Mouse (Mus musculus): Measurements from ENCODE around the gene Cul5. TPM values are rescaled to one million over a fixed set of nuclear protein-coding genes. Genes with fewer than 3 reads are reported as not detected.

Gene Cul5
- polyA plus RNA-seq, 1 experiment from 2014 or later, result 33.1 TPM

- no peak overlapping the region for H3K4me3 ChIP-seq (ENCODE audit: low read length)
- no peak overlapping the region for H3K27ac ChIP-seq (ENCODE audit: low read length)
- H3K9me3 ChIP-seq (ENCODE audit: low read length), result no peaks in the 10 kb centered on the region
- no peaks in the 10 kb centered on the region for H3K36me3 ChIP-seq (ENCODE audit: insufficient read depth, low read length)
- no peaks in the 10 kb centered on the region for H3K27me3 ChIP-seq (ENCODE audit: insufficient read depth, low read length)
- no peak overlapping the region for H3K4me2 ChIP-seq (replicated peaks; ENCODE audit: low read depth, low read length)
- WGBS, result 71% methylated on average over 4 of the region's 4 CpGs
- H3K4me1 ChIP-seq (ENCODE audit: insufficient read depth, low read length), result no peaks in the 10 kb centered on the region
- H3K9ac ChIP-seq (replicated peaks; ENCODE audit: low read length), result no peak overlapping the region
- ATAC-seq (ENCODE audit: low FRiP score, low TSS enrichment), result no peak
These were observed 7.1 kb upstream of the Cul5 start for GRCm38 (mm10) chr9:53676921-53677320.

- Histone ChIP-seq H3K9ac (replicated peaks; ENCODE audit: low read length) (no peak overlapping the region), H3K9me3 (ENCODE audit: low read length) (no peaks in the 10 kb centered on the region), H3K4me3 (ENCODE audit: low read length) (no peak overlapping the region), H3K4me1 (ENCODE audit: insufficient read depth, low read length) (no peaks in the 10 kb centered on the region), H3K36me3 (ENCODE audit: insufficient read depth, low read length) (no peaks in the 10 kb centered on the region), H3K4me2 (replicated peaks; ENCODE audit: low read depth, low read length) (no peak overlapping the region), H3K27me3 (ENCODE audit: insufficient read depth, low read length) (no peaks in the 10 kb centered on the region), H3K27ac (ENCODE audit: low read length) (no peak overlapping the region)
- ATAC-seq (ENCODE audit: low FRiP score, low TSS enrichment), result no peak
- 13% methylated on average over 3 of the region's 3 CpGs for WGBS
These were observed 3.8 kb upstream of the Cul5 start for GRCm38 (mm10) chr9:53673571-53673970.

GRCm38 (mm10) chr9:53667020-53667669 lies 2.7 kb downstream of the Cul5 start:
- peak; percentile 98 for ATAC-seq (ENCODE audit: low FRiP score, low TSS enrichment)
- Histone ChIP-seq H3K9ac (replicated peaks; ENCODE audit: low read length) (peak overlapping the region; percentile 98), H3K4me3 (ENCODE audit: low read length) (peak overlapping the region; percentile 93), H3K27ac (ENCODE audit: low read length) (peak overlapping the region; percentile 97), H3K27me3 (ENCODE audit: insufficient read depth, low read length) (no peaks in the 10 kb centered on the region), H3K36me3 (ENCODE audit: insufficient read depth, low read length) (no peaks in the 10 kb centered on the region), H3K4me1 (ENCODE audit: insufficient read depth, low read length) (peaks cover 21% of the 10 kb centered on the region), H3K4me2 (replicated peaks; ENCODE audit: low read depth, low read length) (peak overlapping the region; percentile 59), H3K9me3 (ENCODE audit: low read length) (no peaks in the 10 kb centered on the region)
- WGBS, result under 1% methylated on average over 72 of the region's 74 CpGs

GRCm38 (mm10) chr9:53666665-53667019 lies 3.2 kb downstream of the Cul5 start:
- Histone ChIP-seq H3K9ac (replicated peaks; ENCODE audit: low read length) (peak overlapping the region; percentile 98), H3K27ac (ENCODE audit: low read length) (peak overlapping the region; percentile 97), H3K4me3 (ENCODE audit: low read length) (peak overlapping the region; percentile 93), H3K4me1 (ENCODE audit: insufficient read depth, low read length) (peaks cover 21% of the 10 kb centered on the region), H3K9me3 (ENCODE audit: low read length) (no peaks in the 10 kb centered on the region), H3K27me3 (ENCODE audit: insufficient read depth, low read length) (no peaks in the 10 kb centered on the region), H3K4me2 (replicated peaks; ENCODE audit: low read depth, low read length) (peak overlapping the region; percentile 59), H3K36me3 (ENCODE audit: insufficient read depth, low read length) (no peaks in the 10 kb centered on the region)
- ATAC-seq (ENCODE audit: low FRiP score, low TSS enrichment), result no peak
- 0% methylated on average over 28 of the region's 28 CpGs for WGBS

- Histone ChIP-seq H3K4me2 (replicated peaks; ENCODE audit: low read depth, low read length) (peak overlapping the region; percentile 59), H3K27ac (ENCODE audit: low read length) (no peak overlapping the region), H3K4me3 (ENCODE audit: low read length) (no peak overlapping the region), H3K27me3 (ENCODE audit: insufficient read depth, low read length) (no peaks in the 10 kb centered on the region), H3K36me3 (ENCODE audit: insufficient read depth, low read length) (no peaks in the 10 kb centered on the region), H3K9ac (replicated peaks; ENCODE audit: low read length) (no peak overlapping the region), H3K4me1 (ENCODE audit: insufficient read depth, low read length) (peaks cover 21% of the 10 kb centered on the region), H3K9me3 (ENCODE audit: low read length) (no peaks in the 10 kb centered on the region)
- no peak for ATAC-seq (ENCODE audit: low FRiP score, low TSS enrichment)
These were observed 4.4 kb downstream of the Cul5 start for GRCm38 (mm10) chr9:53665428-53665827.

- H3K9ac ChIP-seq (replicated peaks; ENCODE audit: low read length), result no peak overlapping the region
- WGBS, result 78% methylated on average over 2 of the region's 2 CpGs
- no peaks in the 10 kb centered on the region for H3K9me3 ChIP-seq (ENCODE audit: low read length)
- ATAC-seq (ENCODE audit: low FRiP score, low TSS enrichment), result no peak
- H3K27ac ChIP-seq (ENCODE audit: low read length), result no peak overlapping the region
- no peak overlapping the region for H3K4me2 ChIP-seq (replicated peaks; ENCODE audit: low read depth, low read length)
- H3K27me3 ChIP-seq (ENCODE audit: insufficient read depth, low read length), result no peaks in the 10 kb centered on the region
- H3K4me3 ChIP-seq (ENCODE audit: low read length), result no peak overlapping the region
- H3K4me1 ChIP-seq (ENCODE audit: insufficient read depth, low read length), result peaks cover 21% of the 10 kb centered on the region
- H3K36me3 ChIP-seq (ENCODE audit: insufficient read depth, low read length), result no peaks in the 10 kb centered on the region
These were observed 5.0 kb downstream of the Cul5 start for GRCm38 (mm10) chr9:53664819-53665218.

- H3K9me3 ChIP-seq (ENCODE audit: low read length), result no peaks in the 10 kb centered on the region
- no peak for ATAC-seq (ENCODE audit: low FRiP score, low TSS enrichment)
- no peak overlapping the region for H3K27ac ChIP-seq (ENCODE audit: low read length)
These were observed 35.0 kb downstream of the Cul5 start for GRCm38 (mm10) chr9:53634796-53635195.

GRCm38 (mm10) chr9:53615246-53615645 lies 54.6 kb downstream of the Cul5 start:
- Histone ChIP-seq H3K27ac (ENCODE audit: low read length) (no peak overlapping the region), H3K9ac (replicated peaks; ENCODE audit: low read length) (no peak overlapping the region), H3K4me3 (ENCODE audit: low read length) (no peak overlapping the region), H3K9me3 (ENCODE audit: low read length) (no peaks in the 10 kb centered on the region), H3K36me3 (ENCODE audit: insufficient read depth, low read length) (peaks cover 26% of the 10 kb centered on the region), H3K27me3 (ENCODE audit: insufficient read depth, low read length) (no peaks in the 10 kb centered on the region), H3K4me2 (replicated peaks; ENCODE audit: low read depth, low read length) (no peak overlapping the region), H3K4me1 (ENCODE audit: insufficient read depth, low read length) (no peaks in the 10 kb centered on the region; the same call in 1 of the 2 replicates)
- 64% methylated on average over 8 of the region's 8 CpGs for WGBS
- ATAC-seq (ENCODE audit: low FRiP score, low TSS enrichment), result no peak

More at GRCm38 (mm10) chr9:53634796-53635195, 35.0 kb downstream of the Cul5 start:
- H3K4me3 ChIP-seq (ENCODE audit: low read length), result no peak overlapping the region
- WGBS, result 97% methylated on average over 6 of the region's 6 CpGs
- no peak overlapping the region for H3K4me2 ChIP-seq (replicated peaks; ENCODE audit: low read depth, low read length)
- no peaks in the 10 kb centered on the region for H3K4me1 ChIP-seq (ENCODE audit: insufficient read depth, low read length)
- H3K27me3 ChIP-seq (ENCODE audit: insufficient read depth, low read length), result no peaks in the 10 kb centered on the region
- H3K36me3 ChIP-seq (ENCODE audit: insufficient read depth, low read length), result peaks cover 28% of the 10 kb centered on the region
- H3K9ac ChIP-seq (replicated peaks; ENCODE audit: low read length), result no peak overlapping the region

GRCm38 (mm10) chr9:53614286-53614685 lies 55.5 kb downstream of the Cul5 start:
- 83% methylated on average over 4 of the region's 4 CpGs for WGBS
- ATAC-seq (ENCODE audit: low FRiP score, low TSS enrichment), result no peak
- H3K4me3 ChIP-seq (ENCODE audit: low read length), result no peak overlapping the region
- H3K27me3 ChIP-seq (ENCODE audit: insufficient read depth, low read length), result no peaks in the 10 kb centered on the region
- no peak overlapping the region for H3K27ac ChIP-seq (ENCODE audit: low read length)
- peaks cover 4% of the 10 kb centered on the region; the same call in 1 of the 2 replicates for H3K4me1 ChIP-seq (ENCODE audit: insufficient read depth, low read length)
- H3K36me3 ChIP-seq (ENCODE audit: insufficient read depth, low read length), result peaks cover 21% of the 10 kb centered on the region
- no peaks in the 10 kb centered on the region for H3K9me3 ChIP-seq (ENCODE audit: low read length)
- H3K9ac ChIP-seq (replicated peaks; ENCODE audit: low read length), result no peak overlapping the region
- H3K4me2 ChIP-seq (replicated peaks; ENCODE audit: low read depth, low read length), result no peak overlapping the region

GRCm38 (mm10) chr9:53609968-53610781 lies 59.6 kb downstream of the Cul5 start, which contains the start of gene Acat1:
Acat1 (minus strand) TSS chr9:53610382.
- Histone ChIP-seq H3K36me3 (ENCODE audit: insufficient read depth, low read length) (0 out of 2 replicates have a peak, but pooled peaks cover 6% of the 10 kb centered on the region), H3K27me3 (ENCODE audit: insufficient read depth, low read length) (no peaks in the 10 kb centered on the region), H3K9ac (replicated peaks; ENCODE audit: low read length) (peak within 1 kb of the TSS; percentile 73), H3K27ac (ENCODE audit: low read length) (0 out of 2 replicates have a peak within 1 kb of the TSS, but pooled peaks have one; percentile 9), H3K4me3 (ENCODE audit: low read length) (peak within 1 kb of the TSS; percentile 58), H3K4me2 (replicated peaks; ENCODE audit: low read depth, low read length) (peak within 1 kb of the TSS; percentile 70), H3K4me1 (ENCODE audit: insufficient read depth, low read length) (peaks cover 14% of the 10 kb centered on the region; the same call in 1 of the 2 replicates), H3K9me3 (ENCODE audit: low read length) (no peaks in the 10 kb centered on the region)
- ATAC-seq (ENCODE audit: low FRiP score, low TSS enrichment), result peak; percentile 98
- WGBS, result 3% methylated on average over 52 of the region's 52 CpGs
